Mouse (Mus musculus) liver, embryonic 14.5 days (tissue): ENCODE results near the gene Slc4a7.
"Not testable (repeated sequence)": the region's sequence is repeated elsewhere in the genome, so short reads cannot be mapped to it uniquely, and the experiment has no call there.

Source experiments
- CTCF ChIP-seq: IDR thresholded peaks from 2 replicates; pipeline ENCODE4 v1.5.1; 2016; ENCODE audit warnings: antibody characterized with exemption, low read depth, control low read depth
- EP300 ChIP-seq: IDR thresholded peaks from 2 replicates; pipeline ENCODE4 v1.6.1; 2016; ENCODE audit warnings: antibody characterized with exemption, low read depth

DNA sequence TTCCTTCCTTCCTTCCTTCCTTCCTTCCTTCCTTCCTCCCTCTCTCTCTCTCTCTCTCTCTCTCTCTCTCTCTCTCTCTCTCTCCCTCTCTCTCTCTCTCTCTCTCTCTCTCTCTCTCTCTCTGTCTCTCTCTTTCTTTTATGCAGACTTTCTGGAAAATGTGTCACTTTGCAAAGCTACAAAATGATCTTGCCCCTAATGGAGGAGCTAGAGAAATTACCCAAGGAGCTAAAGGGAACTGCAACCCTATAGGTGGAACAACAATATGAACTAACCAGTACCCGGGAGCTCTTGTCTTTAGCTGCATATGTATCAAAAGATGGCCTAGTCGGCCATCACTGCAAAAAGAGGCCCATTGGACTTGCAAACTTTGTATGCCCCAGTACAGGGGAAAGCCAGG is 101.0 kb downstream of the Slc4a7 start, which contains the start of gene Nek10:
- TF ChIP-seq CTCF, EP300: not testable (repeated sequence)
